20 mouse cellular contexts compared by ENCODE assay signal in the genomic region with DNA sequence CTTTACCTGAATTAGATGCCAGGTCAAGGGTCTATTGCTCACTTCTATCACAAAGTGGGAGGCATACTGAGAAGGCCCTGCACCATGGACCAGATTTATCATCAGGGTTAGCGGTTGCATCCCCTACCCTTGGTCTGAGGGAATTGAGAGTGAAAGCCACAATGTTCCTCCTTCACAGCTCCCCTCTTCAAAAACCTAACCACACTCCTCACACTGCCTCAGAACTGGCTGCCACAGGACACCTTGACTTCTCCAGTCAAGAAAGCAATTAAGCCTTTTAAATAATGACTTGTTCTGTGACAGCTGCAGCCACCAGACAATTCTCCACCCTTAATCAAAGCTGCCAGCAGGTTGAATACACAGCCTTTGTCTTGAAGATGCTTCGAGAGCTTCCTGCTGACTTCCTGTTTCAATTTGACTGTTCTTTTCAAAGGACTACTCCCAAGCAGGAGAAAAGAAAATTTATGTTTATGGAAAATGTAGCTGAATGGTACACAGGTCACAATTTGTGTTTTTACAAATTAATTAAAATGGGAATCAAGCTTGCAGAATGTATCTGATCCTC. TPM values are rescaled to one million over a fixed set of nuclear protein-coding genes. Genes with fewer than 3 reads are reported as not detected.
DNase-seq lines count a peak whose midpoint lies in the region; ATAC-seq and TF ChIP-seq lines count a peak whose summit lies in the region.
"Had no signal": no experiment of that assay in that cellular context is flagged by ENCODE, and none has a peak within 500 bp of the region (broad histone marks: within the 10 kb centered on the region; RNA-seq: fewer than 3 reads in every experiment).

No protein-coding gene starts in this region.

- no peak overlapping the region for H3K4me2 ChIP-seq in midbrain, postnatal 0 days (ENCODE audit: low read depth, low read length, poor library complexity, severe bottlenecking)
- H3K4me2 ChIP-seq: forebrain, embryonic 13.5 days; heart, embryonic 13.5 days; hindbrain, embryonic 15.5 days had no signal

- no peak overlapping the region for H3K4me3 ChIP-seq in midbrain, postnatal 0 days (ENCODE audit: low read depth, low read length)
- H3K4me3 ChIP-seq in midbrain, embryonic 10.5 days, result no peak overlapping the region
- H3K4me3 ChIP-seq: forebrain, embryonic 13.5 days; heart, embryonic 13.5 days; hindbrain, embryonic 10.5 days; hindbrain, embryonic 15.5 days had no signal

- no peaks in the 10 kb centered on the region for H3K36me3 ChIP-seq in midbrain, postnatal 0 days (ENCODE audit: insufficient read depth, low read length)
- no peaks in the 10 kb centered on the region for H3K36me3 ChIP-seq in midbrain, embryonic 10.5 days
- H3K36me3 ChIP-seq: heart, embryonic 13.5 days; hindbrain, embryonic 10.5 days; hindbrain, embryonic 15.5 days had no signal

- no peak for TF ChIP-seq CTCF in midbrain, postnatal 0 days (IDR thresholded peaks at IDR 0.05)

- WGBS in midbrain, postnatal 0 days, result 45% methylated on average over 2 of the region's 2 CpGs
- WGBS in midbrain, embryonic 10.5 days, result 65% methylated on average over 2 of the region's 2 CpGs

- H3K9me3 ChIP-seq in midbrain, postnatal 0 days (ENCODE audit: low read length), result no peaks in the 10 kb centered on the region
- no peaks in the 10 kb centered on the region for H3K9me3 ChIP-seq in midbrain, embryonic 10.5 days (replicated peaks)
- H3K9me3 ChIP-seq: forebrain, embryonic 13.5 days; heart, embryonic 13.5 days; hindbrain, embryonic 10.5 days; hindbrain, embryonic 15.5 days had no signal

- H3K27ac ChIP-seq in midbrain, postnatal 0 days (ENCODE audit: low read depth, low read length), result no peak overlapping the region
- H3K27ac ChIP-seq in midbrain, embryonic 10.5 days (replicated peaks), result no peak overlapping the region
- H3K27ac ChIP-seq: forebrain, embryonic 13.5 days; heart, embryonic 13.5 days; hindbrain, embryonic 10.5 days; hindbrain, embryonic 15.5 days had no signal

- DNase-seq in midbrain, postnatal 0 days (ENCODE audit: low spot score), result peak; percentile 6
- no peak for DNase-seq in midbrain, embryonic 10.5 days (ENCODE audit: low spot score)
- peak; percentile 29 for DNase-seq in ZHBTc4 (ENCODE audit: low read depth, low spot score)
- no peak for DNase-seq in layer of hippocampus, adult 11-12 months (ENCODE audit: low spot score)
- DNase-seq in layer of hippocampus, adult 18-20 months (ENCODE audit: low spot score in 2 of 2), result no peak
- no peak for DNase-seq in urinary bladder, postnatal 10 days (ENCODE audit: low spot score)
- DNase-seq: cerebellum, adult 11 months; cerebellum, adult 8-10 months; cerebellum, postnatal 14 days; forebrain, postnatal 0 days; gastrocnemius, postnatal 14 days had no signal

- no peaks in the 10 kb centered on the region for H3K4me1 ChIP-seq in midbrain, postnatal 0 days (ENCODE audit: insufficient read depth, low read length)
- peaks cover 14% of the 10 kb centered on the region for H3K4me1 ChIP-seq in midbrain, embryonic 10.5 days
- H3K4me1 ChIP-seq: hindbrain, embryonic 15.5 days had no signal

- H3K9ac ChIP-seq in midbrain, postnatal 0 days (replicated peaks; ENCODE audit: low read length, poor library complexity, severe bottlenecking), result no peak overlapping the region
- H3K9ac ChIP-seq: forebrain, embryonic 13.5 days; forebrain, postnatal 0 days; heart, embryonic 13.5 days; hindbrain, embryonic 15.5 days had no signal

- ATAC-seq in midbrain, postnatal 0 days (ENCODE audit: low FRiP score), result no peak
- ATAC-seq in hematopoietic stem cell, adult 5-6 weeks (replicated peaks in 1 of 2; ENCODE audit: insufficient read depth in 1 of 2, low FRiP score in 2 of 2, low TSS enrichment in 1 of 2, low read depth in 1 of 2, poor library complexity in 2 of 2, severe bottlenecking in 2 of 2), result peak; percentile 65 to 66; a peak in 3 of 4 replicates
- ATAC-seq: forebrain, embryonic 13.5 days; forebrain, postnatal 0 days; inflammation-experienced regulatory T-cells, adult 6 months; intestine, postnatal 0 days had no signal

- H3K27me3 ChIP-seq in midbrain, postnatal 0 days (ENCODE audit: insufficient read depth, low read length), result no peaks in the 10 kb centered on the region
- no peaks in the 10 kb centered on the region for H3K27me3 ChIP-seq in midbrain, embryonic 10.5 days (ENCODE audit: low read depth, poor library complexity, severe bottlenecking)
- H3K27me3 ChIP-seq: hindbrain, embryonic 15.5 days had no signal

RNA-seq across cellular contexts. Expression of a gene that starts 12.3 kb away (rescaled TPM):
- 0.05 TPM in 1 of 2 replicates, not detected in the other for total RNA-seq in midbrain, postnatal 0 days (2014; rRNA removed)
- polyA plus RNA-seq in midbrain, postnatal 0 days (2015; fragmentation: Nextera tagmentation; extraction: Ambion mirVana), result 0.22 TPM in 1 of 2 replicates, not detected in the other
- not detected in 2 replicates for polyA plus RNA-seq in midbrain, embryonic 10.5 days (2016; fragmentation: Nextera tagmentation; extraction: Ambion mirVana)
- 0.65 TPM in 1 of 2 replicates, not detected in the other for total RNA-seq in hematopoietic stem cell, adult 5-6 weeks (2017)
- not detected for total RNA-seq in layer of hippocampus, adult 18-20 months (2021)
- total RNA-seq: gastrocnemius, postnatal 14 days; MEL had no signal
- polyA plus RNA-seq: heart, postnatal 0 days had no signal

Comparison
In these comparisons a context has a peak if more than half of its experiments do, and no peak if none do; other contexts are left out.
1. DNase-seq: peak in midbrain, postnatal 0 days (single experiment) and ZHBTc4 (single experiment); none in midbrain, embryonic 10.5 days (single experiment), layer of hippocampus, adult 11-12 months (single experiment), layer of hippocampus, adult 18-20 months (0 of 2) and urinary bladder, postnatal 10 days (single experiment).